Mouse (Mus musculus): Measurements from ENCODE around the gene Mcoln2.

Mcoln2 gene

DNA sequence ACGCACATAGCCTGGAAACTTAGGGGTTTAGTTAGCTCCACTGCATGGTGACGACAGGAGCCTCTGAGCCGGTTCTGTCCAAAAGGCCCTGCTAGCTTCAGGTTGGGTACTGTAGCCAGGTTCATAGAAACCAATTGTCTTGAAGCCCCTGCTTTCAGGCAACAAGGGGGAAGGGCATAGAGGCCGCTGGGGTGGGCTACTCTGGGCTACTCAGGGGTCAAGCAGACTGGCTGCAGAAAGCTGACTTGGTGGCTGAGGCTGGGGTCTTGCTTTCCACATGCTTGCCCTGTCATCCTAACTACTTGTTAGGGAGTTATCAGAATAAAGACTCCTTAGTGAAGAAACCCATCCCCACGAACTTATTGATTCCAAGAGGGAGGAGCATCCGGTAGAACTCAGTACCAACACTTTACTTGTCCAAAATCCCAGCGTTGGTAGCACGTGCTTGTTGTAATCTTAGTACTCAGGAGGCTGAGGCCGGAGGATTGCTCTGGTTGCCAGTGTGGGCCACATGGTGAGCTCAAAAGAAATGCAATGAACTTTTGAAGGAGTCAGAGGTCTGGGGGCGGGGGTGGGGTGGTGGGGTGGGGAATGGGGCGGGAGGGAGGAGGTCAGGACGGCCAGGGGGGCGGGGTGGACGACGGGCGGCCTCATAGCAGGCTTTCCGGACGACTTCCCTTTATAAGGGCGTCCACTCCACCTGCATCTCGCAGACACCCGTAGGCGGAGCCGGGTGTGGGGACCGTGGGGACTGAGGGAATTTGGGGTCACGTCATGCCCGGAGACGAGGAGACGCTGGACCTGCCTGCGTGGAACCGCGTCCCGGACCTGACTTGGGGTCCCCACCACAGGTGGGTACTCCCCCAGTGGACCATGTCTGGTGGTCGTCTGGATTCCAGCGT is at the start of gene Mcoln2:
Gene Mcoln2, plus strand, starts transcription at position 678 of the 902 bp plus-strand sequence.
- CTCF ChIA-PET: interaction anchor here (0.7 kb wide), 1 partner anchor 46 kb away, joined by 4 read pairs; no protein-coding TSS in a partner anchor

DNA sequence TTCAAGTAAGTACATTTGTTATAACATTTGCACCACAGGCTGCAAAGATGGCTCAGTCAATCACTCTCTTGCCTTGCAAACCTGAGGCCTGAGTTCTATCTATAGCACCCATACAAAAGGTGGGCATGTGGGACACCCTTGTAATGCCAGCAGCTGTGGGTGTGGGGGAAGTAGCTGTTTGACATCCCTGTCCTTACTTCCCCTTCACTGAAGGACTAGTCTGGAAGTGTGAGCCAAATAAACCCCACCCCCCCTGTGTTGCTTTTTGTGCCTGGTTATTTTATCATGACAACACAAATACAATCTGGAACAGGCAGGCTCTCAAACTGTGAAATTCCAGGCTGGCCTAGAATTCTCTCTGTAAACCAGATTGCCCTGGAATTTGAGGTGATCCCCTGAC is 49.7 kb upstream of the Mcoln2 start:
- CTCF ChIA-PET: no interaction called here

DNA sequence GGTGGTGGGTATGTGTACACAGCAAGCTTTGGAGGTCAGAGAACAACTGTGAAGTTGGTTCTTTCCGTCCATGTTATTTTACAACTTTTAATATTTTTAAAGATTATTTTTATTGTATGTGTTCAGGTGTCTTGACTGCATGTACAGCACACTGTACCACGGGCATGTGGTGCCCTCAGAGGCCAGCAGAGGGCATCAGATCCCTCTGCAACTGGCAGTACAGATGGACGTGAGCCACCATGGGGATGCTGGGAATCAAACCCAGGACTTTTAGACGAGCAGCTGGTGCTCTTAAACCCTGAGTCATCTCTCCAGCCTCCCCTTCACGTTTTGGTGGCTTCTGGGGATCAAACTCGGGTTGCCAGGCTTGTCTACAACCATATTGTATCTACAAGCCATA is 47.6 kb upstream of the Mcoln2 start:
- CTCF ChIA-PET: interaction anchor here (0.7 to 1.6 kb wide), 2 partner anchors 76 to 653 kb away, joined by 5 to 8 read pairs; no protein-coding TSS in a partner anchor

DNA sequence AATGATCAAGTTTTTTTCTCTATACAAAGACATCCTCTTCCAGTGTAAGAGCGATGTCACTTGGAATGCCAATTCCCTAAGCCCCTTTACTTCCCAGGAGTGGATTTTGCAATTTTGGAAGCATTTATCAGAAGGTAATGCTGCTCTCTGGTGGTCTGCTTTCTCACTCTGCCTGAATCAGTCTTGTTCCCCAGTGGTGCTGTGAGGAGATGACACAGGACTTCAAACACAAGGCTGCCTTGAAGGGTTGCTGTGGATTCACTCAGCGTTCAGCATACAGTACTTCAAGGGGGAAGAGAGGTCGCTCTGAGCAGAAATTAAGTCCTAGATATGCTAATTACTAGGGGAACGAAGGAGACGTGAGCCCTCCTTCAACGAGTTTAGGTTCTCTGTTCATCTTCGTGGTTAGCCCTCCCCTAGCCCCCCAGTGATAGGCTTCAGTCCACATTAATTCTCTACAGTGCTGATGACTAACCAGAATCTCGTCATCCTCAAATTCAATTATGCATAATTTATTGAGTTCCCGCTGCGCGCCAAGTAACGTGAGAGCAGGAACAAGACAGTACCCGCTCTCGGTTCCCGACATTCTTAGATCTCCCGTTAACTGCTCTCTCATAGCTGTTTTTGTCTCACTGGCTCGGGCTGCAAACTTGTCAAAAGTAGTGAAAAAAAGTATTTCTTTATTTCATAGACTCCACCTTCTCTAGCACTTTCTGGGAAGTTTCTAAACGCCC is 42.4 kb upstream of the Mcoln2 start:
- CTCF ChIA-PET: interaction anchor here (0.7 kb wide), 1 partner anchor 612 kb away, joined by 3 read pairs; no protein-coding TSS in a partner anchor

DNA sequence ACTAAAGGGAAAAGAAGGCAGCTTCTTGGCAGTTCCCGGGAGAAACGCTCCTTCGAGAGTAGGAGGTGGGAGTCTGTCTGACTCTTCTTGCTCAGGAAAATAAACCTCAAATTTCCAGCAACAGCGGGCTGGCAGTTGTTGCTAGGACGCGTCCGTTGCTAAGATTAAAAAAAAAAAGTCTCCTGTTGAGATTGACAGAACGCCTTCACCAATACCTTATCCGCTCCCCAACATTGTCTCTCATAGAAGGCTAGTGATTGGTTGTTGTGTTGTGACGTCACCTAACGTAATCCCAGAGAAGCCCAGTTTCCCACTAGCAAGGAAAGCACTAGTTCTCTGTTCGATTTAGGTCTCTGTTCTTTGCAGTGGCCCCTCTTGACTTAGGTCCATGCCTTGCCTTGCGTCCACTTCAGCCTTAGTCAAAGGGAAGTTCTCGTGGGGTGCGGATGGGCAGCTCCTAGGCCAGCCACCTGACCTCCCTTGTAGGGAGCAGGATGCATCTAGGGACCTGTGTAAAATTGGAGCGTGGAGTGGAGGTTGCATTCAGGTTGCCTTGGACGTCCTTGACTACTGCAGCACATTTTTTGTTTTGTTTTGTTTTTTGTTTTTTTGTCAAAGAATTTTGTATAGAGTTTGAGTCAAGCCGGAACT is 41.6 kb upstream of the Mcoln2 start, which contains the start of gene Wdr63:
Gene Wdr63, minus strand, starts transcription at position 210 of the 651 bp plus-strand sequence.
- CTCF ChIA-PET: interaction anchor here (0.7 kb wide), 1 partner anchor 611 kb away, joined by 3 read pairs; no protein-coding TSS in a partner anchor

DNA sequence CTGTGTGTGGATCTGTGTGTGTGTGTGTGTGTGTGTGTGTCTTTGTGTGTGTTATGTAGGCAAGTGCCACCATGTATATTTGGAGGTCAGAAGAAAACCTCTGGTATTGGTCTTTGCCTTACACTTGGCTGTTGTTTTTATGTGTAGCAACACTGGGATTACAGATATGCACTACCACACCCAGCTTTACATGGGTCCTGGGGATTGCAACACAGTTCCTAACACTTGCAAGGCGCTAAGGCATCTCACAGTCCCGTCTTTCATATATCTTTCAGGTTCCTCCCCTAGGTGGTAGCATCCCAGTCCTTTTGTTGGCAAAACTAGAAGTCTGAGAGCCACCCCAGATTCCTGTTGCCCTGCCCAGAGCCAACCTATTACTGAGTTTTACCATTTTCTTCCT is 40.7 kb upstream of the Mcoln2 start:
- CTCF ChIA-PET: interaction anchor here (1.0 kb wide), 1 partner anchor 200 kb away, joined by 3 read pairs; no protein-coding TSS in a partner anchor

DNA sequence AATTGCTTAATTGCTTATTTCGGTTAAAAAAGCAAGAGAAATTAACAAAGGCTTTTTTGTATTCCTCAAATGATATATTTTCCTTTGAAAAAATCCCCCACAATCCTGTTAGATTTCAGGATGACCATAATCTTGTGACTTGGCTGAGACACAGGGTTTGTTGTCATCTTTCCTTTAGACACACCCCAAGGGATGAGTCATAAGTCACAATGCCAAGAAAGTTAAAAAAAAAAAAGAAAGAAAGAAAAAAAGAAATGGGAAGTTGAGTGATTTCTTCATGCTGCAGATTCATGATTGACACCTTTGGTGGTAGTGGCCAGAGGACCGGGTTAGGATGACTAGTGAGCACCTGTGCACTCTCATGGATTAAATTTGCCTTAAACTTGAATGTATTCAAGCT is 39.3 kb upstream of the Mcoln2 start:
- CTCF ChIA-PET: no interaction called here

DNA sequence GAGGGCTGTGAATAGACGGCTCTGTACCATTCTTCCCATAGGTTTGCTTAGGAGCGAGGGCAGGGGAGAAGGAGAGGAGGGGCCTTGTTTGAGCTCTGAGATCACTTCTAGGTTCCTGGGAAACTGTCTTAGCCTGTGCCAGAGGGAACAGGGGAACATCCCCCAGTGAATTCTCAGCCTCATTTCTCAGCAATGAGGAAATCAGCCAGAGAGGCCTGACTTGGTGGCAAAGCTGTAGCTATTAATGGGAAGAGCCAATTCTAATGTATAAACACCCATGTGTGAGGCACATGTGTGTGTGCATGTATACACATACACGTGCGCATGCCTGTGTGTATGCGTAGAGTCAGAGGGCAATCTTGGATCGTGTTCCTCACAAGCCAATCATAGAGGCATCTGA is 38.7 kb upstream of the Mcoln2 start:
- CTCF ChIA-PET: no interaction called here

DNA sequence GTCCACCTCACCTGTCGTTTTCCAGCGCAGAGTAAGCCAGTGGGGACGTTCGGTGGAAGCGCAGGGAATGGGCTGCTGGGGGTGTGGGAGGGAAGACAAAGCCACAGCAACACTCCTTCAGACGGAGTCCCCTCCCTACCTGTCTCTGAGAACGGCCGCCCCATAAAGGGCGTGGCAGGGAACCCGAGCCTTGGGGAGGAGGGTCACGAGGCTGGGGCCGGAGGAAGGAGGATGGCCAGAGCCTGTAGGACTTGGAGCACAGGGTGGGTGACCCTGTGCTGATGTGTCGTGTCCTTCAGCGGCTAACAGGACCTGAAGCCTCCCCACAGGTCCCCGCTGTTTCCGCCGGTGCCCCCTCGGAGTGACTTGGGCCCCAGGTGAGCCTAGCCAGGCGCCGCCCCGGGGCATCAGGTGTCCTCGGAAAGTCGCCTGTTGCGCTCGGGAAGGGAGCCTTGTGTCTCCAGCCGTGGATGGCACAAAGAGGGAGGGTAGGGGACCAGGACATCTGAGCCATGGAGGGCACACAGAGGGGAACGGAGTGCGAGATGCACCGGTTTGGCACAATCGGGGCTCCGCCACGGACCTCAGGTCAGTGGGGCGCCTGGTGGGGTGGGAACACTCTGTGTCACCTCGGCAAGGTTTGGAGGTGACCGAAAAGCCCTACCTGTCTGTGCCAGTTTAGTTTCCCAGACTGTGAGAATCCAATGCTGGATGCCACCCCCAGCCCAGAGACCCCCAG is 32.2 kb upstream of the Mcoln2 start, which contains the start of gene Mcoln3:
Gene Mcoln3, plus strand, starts transcription at position 193 of the 739 bp plus-strand sequence.
- CTCF ChIA-PET: no interaction called here

DNA sequence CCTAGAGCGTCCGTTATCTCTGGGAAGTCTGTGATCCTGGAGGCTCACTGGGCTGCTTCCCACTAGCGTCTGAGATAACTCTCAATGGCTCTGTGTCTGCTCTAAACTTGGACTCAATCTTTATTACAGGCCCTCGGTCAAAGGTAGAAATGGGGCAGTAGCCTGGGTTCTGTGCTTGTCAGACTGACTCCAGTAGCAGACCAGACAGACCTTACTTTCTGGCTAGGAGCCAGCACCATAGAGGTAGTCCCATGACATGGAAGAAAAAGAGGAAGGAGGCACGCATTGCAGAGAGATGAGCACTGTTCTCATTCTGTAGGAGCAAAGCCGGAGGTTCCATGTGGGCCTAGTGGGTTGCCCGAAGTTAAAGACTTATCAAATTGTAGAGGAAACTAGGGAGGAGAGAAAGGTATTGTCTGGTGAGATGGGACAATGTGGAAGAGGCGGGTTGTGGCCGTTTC is 31.6 kb upstream of the Mcoln2 start:
- CTCF ChIA-PET: no interaction called here

DNA sequence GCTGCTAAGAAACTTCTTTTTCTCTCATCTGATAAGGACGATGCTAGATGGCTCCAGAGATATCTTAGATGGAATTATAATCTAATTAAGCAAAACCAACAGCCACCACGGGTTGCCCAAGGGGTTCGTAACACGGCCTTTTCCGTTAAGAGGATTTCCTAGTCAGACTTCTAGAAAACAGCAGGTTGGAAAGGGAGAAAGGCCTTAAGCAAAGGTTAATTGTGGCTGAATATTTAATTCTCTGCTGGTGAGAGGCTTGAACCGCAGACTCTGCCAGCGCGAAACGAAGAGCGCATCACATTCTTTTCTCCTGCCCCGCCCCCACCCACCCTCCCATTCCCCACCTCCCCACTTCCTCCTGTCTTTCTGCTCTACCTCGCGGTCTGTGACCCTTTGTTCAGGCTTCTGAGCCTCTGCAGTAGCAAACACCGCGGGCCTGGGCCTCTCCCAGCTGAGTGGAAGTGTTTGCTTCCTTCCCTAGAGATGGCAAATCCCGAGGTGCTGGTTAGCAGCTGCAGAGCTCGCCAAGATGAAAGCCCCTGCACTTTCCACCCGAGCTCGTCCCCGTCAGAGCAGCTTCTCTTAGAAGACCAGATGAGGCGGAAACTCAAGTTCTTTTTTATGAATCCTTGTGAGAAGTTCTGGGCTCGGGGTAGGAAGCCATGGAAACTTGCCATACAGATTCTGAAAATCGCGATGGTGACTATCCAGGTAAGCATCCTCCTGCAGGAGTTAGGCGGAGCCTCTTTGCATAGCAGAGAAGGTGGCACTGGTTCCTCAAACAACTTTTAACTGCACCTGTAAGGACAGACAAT is 28.1 kb upstream of the Mcoln2 start:
- CTCF ChIA-PET: no interaction called here

DNA sequence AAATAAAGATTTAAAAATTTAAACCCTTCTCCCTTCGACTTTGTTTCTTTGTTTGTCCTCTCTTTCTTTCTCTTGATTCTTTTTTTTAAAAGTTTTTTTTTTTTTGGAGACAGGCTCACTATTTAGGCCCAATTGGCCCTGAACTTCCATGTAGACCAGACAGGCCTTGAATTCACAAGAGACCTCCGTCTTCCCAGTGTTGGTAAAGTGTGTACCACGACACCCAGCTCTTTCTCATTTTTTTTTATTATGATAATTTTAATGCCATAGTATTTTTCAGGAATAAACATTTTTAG is 27.6 kb upstream of the Mcoln2 start:
- CTCF ChIA-PET: no interaction called here

DNA sequence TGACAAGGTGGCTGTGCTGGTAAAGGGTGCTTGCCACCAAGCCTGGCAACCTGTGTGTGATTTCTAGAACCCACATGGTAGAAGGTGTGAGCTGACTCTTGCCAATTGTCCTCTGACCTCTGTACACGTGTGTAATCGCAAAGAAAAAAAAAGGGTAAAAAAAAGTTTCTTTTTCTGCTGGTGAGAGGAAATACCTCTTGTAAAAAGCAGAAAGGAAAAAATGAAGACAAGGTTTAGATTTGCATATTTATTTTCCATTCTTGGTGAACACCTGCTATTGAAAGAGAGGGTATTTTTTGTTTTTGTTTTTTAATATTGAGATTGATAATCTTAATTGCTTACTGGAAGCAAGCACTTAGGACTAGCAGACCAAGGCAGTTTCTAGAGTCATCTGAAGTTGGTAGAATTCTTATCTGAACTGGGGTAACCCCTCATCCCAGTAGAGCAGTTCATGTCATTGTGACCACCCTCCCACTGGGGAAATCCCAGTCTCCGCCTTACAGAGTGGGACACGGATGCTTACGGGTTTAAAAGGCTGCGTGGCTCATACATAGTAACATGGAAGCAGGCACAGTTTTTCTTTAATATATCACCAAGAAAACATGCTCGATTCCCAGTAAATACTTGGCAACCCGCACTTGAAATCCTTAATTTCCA is 26.7 kb upstream of the Mcoln2 start:
- CTCF ChIA-PET: no interaction called here

DNA sequence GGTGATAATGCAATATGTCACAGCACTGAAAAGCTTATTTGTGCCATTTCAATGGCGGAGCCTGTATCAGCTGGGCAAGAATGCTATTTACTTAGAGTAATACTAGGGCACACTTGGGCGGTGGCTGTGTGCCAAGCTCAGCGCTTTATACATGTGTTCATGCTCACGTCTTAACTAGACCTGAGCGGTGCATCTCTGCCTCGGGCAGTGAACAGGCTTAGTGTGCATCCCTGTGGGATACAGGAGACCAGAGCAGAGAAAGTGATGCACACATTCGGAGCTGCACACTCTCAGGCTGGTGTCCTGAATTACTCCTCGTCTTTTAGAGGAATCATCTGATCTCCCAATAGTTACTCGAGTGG is 26.2 kb upstream of the Mcoln2 start:
- CTCF ChIA-PET: no interaction called here

DNA sequence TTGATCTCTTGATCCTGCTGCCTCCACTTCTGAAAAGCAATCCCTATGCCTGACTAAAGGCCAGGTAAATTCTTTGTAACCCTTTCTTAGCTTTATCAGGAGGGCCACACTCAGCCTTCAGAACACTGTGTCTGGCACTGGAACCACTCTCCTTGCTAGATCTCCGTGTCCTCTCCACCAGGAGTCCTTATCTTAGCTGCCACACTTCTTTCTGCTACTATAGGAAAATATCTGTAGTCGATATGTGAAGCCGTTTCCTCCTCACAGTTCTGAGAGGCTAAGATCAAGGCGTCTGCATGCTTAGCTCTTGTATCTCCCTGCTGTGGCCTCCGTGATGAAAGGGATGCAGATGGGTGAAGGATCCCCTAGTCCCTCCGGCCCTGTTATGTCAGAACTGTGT is 22.4 kb upstream of the Mcoln2 start:
- CTCF ChIA-PET: interaction anchor here (0.7 to 1.2 kb wide), 2 partner anchors 10 to 50 kb away, joined by 3 read pairs; no protein-coding TSS in a partner anchor

DNA sequence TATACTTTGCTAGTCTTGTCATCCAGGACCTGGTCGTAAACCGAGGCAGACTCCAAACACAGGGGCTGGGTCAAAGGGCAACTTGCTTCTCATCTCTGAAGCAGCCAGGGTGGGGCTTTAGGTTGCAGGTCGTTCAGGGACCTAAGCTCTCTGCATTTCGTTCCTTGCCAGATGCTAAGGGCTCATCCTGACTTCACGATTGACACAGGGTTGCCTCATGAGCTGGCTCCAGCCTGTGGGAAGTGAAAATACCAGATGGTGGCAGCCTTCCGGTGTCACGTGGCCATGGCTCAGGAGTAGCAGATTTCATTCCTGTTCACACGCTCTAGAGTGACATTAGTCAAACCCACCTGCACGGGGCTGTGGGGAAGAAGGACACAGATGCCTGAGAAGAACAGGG is 14.8 kb upstream of the Mcoln2 start:
- CTCF ChIA-PET: interaction anchor here (1.2 kb wide), 1 partner anchor 10 kb away, joined by 3 read pairs; no protein-coding TSS in a partner anchor

DNA sequence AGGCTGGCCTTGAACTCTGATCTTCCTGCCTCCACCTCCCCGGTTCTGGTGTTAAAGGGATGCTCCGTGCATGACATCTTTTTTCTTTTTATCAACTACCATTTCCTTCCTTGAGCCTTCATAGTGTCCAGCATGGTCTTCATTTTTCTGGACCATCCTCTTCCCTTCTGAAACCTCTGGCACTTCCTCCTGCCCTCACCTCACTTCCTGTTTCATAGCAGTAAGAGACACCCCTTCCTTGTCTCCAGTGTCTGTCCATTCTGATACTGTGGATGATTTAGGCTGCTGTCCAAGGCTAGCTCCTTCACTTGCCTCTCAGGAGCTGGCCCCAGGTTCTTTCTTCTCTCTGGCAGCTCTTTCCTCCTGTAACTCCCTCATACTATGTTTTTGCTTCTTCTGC is 14.2 kb upstream of the Mcoln2 start:
- CTCF ChIA-PET: interaction anchor here (1.2 kb wide), 1 partner anchor 10 kb away, joined by 3 read pairs; no protein-coding TSS in a partner anchor

DNA sequence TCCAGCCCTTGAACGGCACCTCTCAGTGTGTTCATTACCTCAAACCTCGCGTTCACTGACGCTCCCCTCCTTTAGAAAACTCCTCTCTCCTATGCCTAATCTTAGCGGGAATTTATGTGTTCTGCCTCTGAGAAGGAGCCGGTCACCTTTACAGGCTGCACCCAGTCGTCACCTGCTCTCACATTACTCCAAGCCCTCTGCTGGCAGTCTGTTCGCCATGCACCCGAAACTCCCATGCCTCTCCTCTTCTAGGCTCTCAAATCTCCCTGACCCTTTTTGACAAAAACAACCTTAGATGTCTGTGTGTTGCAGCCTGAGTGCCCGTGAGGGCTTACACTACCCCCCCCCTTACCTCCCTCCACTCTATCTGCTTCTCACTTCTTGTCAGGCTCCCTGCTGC is 13.2 kb upstream of the Mcoln2 start:
- CTCF ChIA-PET: no interaction called here

DNA sequence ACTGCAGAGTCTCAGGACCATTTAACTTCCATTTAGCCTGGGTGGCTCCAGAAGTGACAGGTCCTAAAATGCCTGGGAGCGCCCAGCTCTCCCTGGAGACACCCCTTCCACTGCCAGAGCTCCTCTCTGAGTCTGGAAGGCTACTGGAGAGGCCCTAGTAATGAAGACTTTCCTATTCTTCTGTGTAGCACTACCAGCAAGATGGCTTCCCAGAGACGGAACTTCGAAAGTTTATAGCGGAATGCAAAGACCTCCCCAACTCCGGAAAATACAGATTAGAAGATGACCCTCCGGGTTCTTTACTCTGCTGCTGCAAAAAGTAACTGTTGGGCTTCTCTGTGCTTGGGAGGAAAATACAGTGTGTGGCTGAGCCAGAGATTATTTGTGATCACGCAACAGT is 9.4 kb upstream of the Mcoln2 start:
- CTCF ChIA-PET: no interaction called here

DNA sequence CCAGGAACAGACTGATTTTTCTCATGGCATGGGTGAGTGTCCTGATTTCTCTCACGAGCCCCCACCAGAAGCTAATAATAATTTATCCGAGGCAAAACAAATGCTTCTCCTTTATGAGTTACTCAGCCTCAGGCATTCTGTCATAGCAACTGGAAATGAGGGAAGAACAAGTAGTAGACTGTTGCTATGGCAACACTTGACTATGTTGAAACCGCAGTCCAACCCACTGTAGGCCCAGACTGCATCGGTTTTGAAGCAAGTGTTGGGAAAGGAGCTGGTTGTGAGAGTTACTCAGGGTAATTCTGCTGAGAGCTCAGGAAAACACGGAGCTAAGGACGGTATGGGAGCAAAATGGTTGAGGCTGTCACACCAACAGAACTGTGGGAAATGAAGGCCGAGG is 7.1 kb upstream of the Mcoln2 start:
- CTCF ChIA-PET: interaction anchor here (1.2 kb wide), 1 partner anchor 35 kb away, joined by 4 read pairs; no protein-coding TSS in a partner anchor
